Mouse (Mus musculus) heart, postnatal 0 days (tissue): ENCODE results near the gene Ank2.

Source experiments
- CTCF ChIP-seq: IDR thresholded peaks from 2 replicates; pipeline ENCODE4 v1.5.1; 2016; ENCODE audit warnings: antibody characterized with exemption, control low read depth, low read depth
- EP300 ChIP-seq: IDR thresholded peaks from 2 replicates; pipeline ENCODE4 v1.6.1; 2016; ENCODE audit warnings: antibody characterized with exemption, low read depth

GRCm38 (mm10) chr3:127086834-127087506 is 412.2 kb downstream of the Ank2 start:
- TF ChIP-seq CTCF = no peak
- TF ChIP-seq EP300 = no peak
